Mouse (Mus musculus) C3H10T1/2 (cell line): ENCODE data around the gene Il13ra1. TPM values are rescaled to one million over a fixed set of nuclear protein-coding genes. Genes with fewer than 3 reads are reported as not detected.

Experiments used
- polyA plus RNA-seq, 2 experiments: library from polyadenylated mRNA; unstranded; fragments of >200 nt; fragmentation: generic; extraction: Trizol; gene quantifications; one replicate each; pipeline ENCODE4 v1.2.1; 2012; ENCODE audit warnings: missing spikeins in 2 of 2

The Il13ra1 gene
- under 1 TPM in 1 of 2 experiments, not detected in 1; 0.01 TPM for polyA plus RNA-seq

DNA sequence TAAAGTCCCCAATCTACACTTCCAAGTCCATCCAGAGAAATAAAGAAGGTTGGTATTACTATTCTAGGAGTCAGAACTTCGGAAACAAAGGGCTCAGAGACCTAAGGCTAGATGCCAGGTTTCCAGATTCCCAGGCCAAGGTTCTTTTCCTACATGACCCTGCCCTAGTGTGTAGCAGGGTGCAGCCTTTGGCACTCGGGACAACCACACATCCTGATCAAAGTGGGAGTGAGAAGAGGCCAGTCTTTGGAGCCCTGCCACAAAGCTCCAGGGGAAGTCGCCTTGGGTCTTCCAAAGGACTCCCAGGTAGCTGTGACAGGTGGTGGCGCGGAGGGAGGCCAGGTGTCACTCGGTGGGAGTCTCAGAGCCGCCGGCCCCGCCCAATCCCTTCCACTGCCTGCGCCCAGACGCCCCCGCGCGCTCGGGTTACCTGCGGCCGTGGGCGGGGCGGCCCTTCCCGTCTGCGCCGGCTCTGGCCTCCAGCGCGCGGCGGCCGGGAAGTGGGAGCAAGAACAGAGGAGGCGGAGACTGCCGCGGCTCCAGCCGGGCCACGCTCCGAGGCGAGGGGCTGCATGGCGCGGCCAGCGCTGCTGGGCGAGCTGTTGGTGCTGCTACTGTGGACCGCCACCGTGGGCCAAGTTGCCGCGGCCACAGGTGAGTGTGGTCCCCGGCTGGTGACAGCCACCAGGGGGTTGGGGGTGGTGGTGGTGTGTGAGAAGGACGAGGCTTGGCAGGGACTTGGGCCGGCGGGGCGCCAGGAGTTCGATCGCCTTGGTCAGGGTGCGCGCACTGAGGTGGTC, at the start of gene Il13ra1:
TSS of gene Il13ra1 (plus strand) at position 489 of the 800 bp plus-strand sequence.

GRCm38 (mm10) chrX:36195736-36196525, 84.0 kb downstream of the Il13ra1 start, which contains the start of gene Zcchc12:
TSS of gene Zcchc12 (plus strand) at chrX:36195904.

Other genes with a start within 250 kb of the Il13ra1 start
- 1 to 10 TPM in 1 of 2 experiments, under 1 TPM in 1; 0.16 to 1.3 TPM for gene Dock11, start 223.3 kb upstream of the Il13ra1 start, polyA plus RNA-seq
- not detected for gene Zcchc12, start 83.8 kb downstream of the Il13ra1 start, polyA plus RNA-seq
- 1 to 10 TPM in 1 of 2 experiments, under 1 TPM in 1; 0.46 to 2.5 TPM for gene Lonrf3, start 216.2 kb downstream of the Il13ra1 start, polyA plus RNA-seq